Mouse (Mus musculus) layer of hippocampus, adult 6 months (tissue): ENCODE results near the gene Dusp12. TPM values are rescaled to one million over a fixed set of nuclear protein-coding genes. Genes with fewer than 3 reads are reported as not detected.

Source experiments
- long read RNA-seq, 2 experiments: library from polyadenylated mRNA; unstranded; transcript quantifications; one replicate each; pipeline ENCODE4 v2.0.0; 2019 to 2020
- polyA plus RNA-seq: library from polyadenylated mRNA; unstranded; fragments of <200 nt; fragmentation: Nextera tagmentation; gene quantifications from 2 replicates; pipeline ENCODE4 v1.2.3, GENCODE M21; 2021

The Dusp12 gene
- polyA plus RNA-seq = 23.3 and 24.8 TPM in 2 replicates
- long read RNA-seq, experiment 1, transcript Dusp12-201 (6 exons, 1,374 nt) = major isoform, 19 of 34 reads
- long read RNA-seq, experiment 1, partial matches to known transcripts = 0 of 34 reads
- long read RNA-seq, experiment 1, other reads (novel, unspliced or antisense) = 6 of 34 reads
- long read RNA-seq, experiment 2, transcript Dusp12-205 (5 exons, 1,875 nt) = minor isoform, 6 of 83 reads
- long read RNA-seq, experiment 2, transcript Dusp12-204 (6 exons, 911 nt) = minor isoform, 14 of 83 reads
- long read RNA-seq, experiment 2, transcript Dusp12-201 (6 exons, 1,374 nt) = major isoform, 27 of 83 reads
- long read RNA-seq, experiment 2, partial matches to known transcripts = 1 of 83 reads
- long read RNA-seq, experiment 2, other reads (novel, unspliced or antisense) = 31 of 83 reads

DNA sequence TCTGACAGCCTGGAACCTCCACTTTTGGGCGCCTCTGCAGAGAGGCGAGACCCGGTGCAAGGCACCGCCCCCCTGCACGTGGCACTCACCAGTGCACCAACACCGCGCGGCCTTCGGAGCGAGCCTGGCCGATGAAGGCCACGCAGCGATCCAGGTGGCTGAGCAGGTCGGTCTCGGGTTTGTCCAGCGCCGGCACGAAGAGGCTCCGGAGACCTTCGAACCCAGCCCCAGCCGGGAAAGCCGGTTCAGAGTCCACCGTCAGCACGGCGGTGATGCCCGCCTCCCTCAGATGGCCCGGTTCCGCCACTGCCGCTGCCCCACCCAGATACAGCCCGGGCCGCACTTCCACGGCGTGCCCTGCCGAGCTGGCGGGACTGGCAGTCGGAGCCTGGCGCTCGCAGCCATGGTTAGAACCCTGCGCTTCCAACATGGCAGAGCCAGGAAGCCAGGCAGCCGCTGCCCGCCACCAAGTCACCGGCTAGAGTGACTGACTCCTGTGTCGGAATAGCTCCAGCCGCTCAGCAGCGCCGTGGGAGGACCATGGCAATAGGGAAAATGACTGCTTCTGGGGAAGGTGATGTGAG is at the start of gene Dusp12, which contains the start of gene Gm26620:
Gene Dusp12, minus strand, starts transcription at position 563 of the 584 bp plus-strand sequence.
Gene Gm26620, plus strand, starts transcription at position 88 of the 584 bp plus-strand sequence.

DNA sequence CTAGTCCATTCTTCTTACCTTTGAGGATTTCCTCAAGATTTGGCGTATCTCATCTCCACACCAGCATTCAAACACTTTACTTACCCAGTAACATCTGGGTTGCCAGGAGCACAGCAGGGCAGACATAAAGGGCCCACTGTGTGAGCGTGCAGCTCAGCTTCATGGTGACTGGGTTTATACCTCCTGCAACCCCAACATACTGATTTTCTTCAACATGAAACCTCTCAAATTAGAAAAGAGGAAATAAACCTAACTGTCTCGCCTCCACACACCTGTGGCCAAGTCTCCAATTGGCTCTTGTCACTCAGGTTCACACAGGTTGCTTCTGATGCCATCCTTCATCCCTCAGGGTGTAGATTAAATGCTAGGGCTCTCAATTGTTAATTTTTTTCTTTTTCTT is 42.0 kb upstream of the Dusp12 start, which contains the start of gene Fcrla:
Gene Fcrla, minus strand, starts transcription at position 206 of the 400 bp plus-strand sequence.

DNA sequence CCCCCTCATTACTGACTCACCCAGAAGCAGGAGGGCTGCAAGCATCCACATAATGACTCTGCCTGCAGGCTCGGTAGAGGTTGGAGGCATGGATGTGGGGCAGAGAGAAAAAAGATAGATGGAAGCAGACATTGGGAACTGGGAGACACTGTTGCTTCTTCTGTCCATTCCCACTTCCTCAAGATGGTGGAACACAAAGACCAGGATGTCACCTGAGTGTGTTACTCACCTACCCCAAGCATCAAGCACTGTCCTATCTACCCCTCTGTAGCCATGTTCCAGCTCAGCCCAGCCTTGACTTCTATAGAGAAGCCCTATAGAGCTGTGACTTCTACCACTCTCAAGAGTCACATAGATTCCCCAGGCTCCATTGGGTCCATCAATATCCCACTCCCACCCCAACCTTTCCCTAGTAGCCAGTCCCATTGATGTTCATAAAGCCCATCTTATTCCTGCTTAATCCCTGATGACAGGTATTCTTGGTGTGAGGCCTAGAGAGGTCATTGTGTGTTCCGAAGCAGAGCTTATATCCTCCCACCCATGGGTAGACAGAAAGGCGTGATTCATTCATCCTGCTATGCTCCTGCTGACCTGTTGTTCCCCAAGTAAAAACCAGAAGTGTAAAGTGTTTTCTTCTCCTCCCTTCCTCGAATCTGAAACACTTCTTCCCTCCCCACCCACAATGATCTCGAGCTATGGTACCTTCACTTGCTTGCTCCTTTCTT is 27.7 kb upstream of the Dusp12 start, which contains the start of gene Fcrlb:
Gene Fcrlb, minus strand, starts transcription at position 51 of the 725 bp plus-strand sequence.

DNA sequence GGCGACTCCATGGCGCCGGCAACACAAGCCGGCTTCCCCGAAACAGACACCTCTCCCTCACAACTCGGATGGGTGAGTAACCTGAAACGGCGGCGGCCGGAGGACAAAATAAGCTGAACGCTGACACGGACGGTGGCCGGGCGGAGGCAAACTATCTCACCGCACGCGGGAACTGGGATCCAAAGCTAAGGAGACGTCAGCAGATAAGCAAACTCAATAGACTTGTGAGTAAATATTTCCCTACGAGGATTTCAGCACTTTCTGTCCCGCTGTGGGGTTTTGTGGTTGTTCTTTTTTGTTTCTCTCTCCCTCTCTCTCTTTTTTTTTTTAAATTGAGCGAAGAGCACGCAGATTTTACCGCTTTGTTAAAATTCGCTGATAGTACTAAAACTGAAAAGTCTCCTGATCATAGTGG is 17.6 kb downstream of the Dusp12 start, which contains the start of gene Atf6:
Gene Atf6, minus strand, starts transcription at position 81 of the 415 bp plus-strand sequence.

Other genes with a start within 250 kb of the Dusp12 start
- gene Olfml2b, start 241.0 kb downstream of the Dusp12 start, polyA plus RNA-seq = 17.1 and 21.0 TPM in 2 replicates
- 7.2 and 8.8 TPM in 2 replicates for gene Atf6, start 17.8 kb downstream of the Dusp12 start, polyA plus RNA-seq
- gene Gm26620, start 475 bp downstream of the Dusp12 start, polyA plus RNA-seq = 0.53 and 0.65 TPM in 2 replicates
- gene Fcrlb, start 27.4 kb upstream of the Dusp12 start, polyA plus RNA-seq = 0.48 and 0.70 TPM in 2 replicates
- gene Fcrla, start 42.0 kb upstream of the Dusp12 start, polyA plus RNA-seq = not detected in 2 replicates
- gene Fcgr2b, start 91.0 kb upstream of the Dusp12 start, polyA plus RNA-seq = 6.2 TPM in 2 replicates
- 0.23 and 0.25 TPM in 2 replicates for gene Fcgr4, start 133.4 kb upstream of the Dusp12 start, polyA plus RNA-seq
- 25.2 and 26.9 TPM in 2 replicates for gene Fcgr3, start 179.4 kb upstream of the Dusp12 start, polyA plus RNA-seq
- gene Cfap126, start 228.4 kb upstream of the Dusp12 start, polyA plus RNA-seq = 4.3 and 7.5 TPM in 2 replicates